Mouse (Mus musculus): ENCODE data around the gene Fam129b. TPM values are rescaled to one million over a fixed set of nuclear protein-coding genes. Genes with fewer than 3 reads are reported as not detected.

Gene Fam129b
- polyA plus RNA-seq, 1 experiment from 2014 or later: 13.8 TPM

GRCm38 (mm10) chr2:32870275-32871100 is 5.4 kb upstream of the Fam129b start:
- no peaks in the 10 kb centered on the region for H3K36me3 ChIP-seq (ENCODE audit: control insufficient read depth, insufficient read depth, low read length)
- no peak overlapping the region for H3K9ac ChIP-seq (ENCODE audit: low read length)
- no peak overlapping the region for H3K4me3 ChIP-seq (ENCODE audit: low read depth, low read length)
- H3K4me1 ChIP-seq (ENCODE audit: control insufficient read depth, insufficient read depth, low read length): no peaks in the 10 kb centered on the region
- ATAC-seq (no peak), DNase-seq (ENCODE audit: low spot score) (no peak)
- no peak overlapping the region for H3K27ac ChIP-seq (ENCODE audit: low read depth, low read length)
- 56% methylated on average over 8 of the region's 8 CpGs for WGBS
- H3K9me3 ChIP-seq (replicated peaks; ENCODE audit: control insufficient read depth, low read length): no peaks in the 10 kb centered on the region
- no peak overlapping the region for H3K4me2 ChIP-seq (ENCODE audit: low read length)
- H3K27me3 ChIP-seq (replicated peaks; ENCODE audit: control insufficient read depth, insufficient read depth, low read length): no peaks in the 10 kb centered on the region

- Histone ChIP-seq H3K36me3 (ENCODE audit: control insufficient read depth, insufficient read depth, low read length) (no peaks in the 10 kb centered on the region), H3K27ac (ENCODE audit: low read depth, low read length) (no peak overlapping the region; the same call in 1 of the 2 replicates), H3K4me3 (ENCODE audit: low read depth, low read length) (no peak overlapping the region), H3K27me3 (replicated peaks; ENCODE audit: control insufficient read depth, insufficient read depth, low read length) (no peaks in the 10 kb centered on the region), H3K9me3 (replicated peaks; ENCODE audit: control insufficient read depth, low read length) (no peaks in the 10 kb centered on the region), H3K9ac (ENCODE audit: low read length) (no peak overlapping the region), H3K4me2 (ENCODE audit: low read length) (0 out of 2 replicates have a peak overlapping the region, but pooled peaks have one; percentile 91), H3K4me1 (ENCODE audit: control insufficient read depth, insufficient read depth, low read length) (peaks cover 16% of the 10 kb centered on the region)
- DNase-seq (ENCODE audit: low spot score): no peak
- WGBS: 89% methylated on average over 3 of the region's 3 CpGs
- ATAC-seq: no peak
Observed at GRCm38 (mm10) chr2:32874070-32874469, 1.8 kb upstream of the Fam129b start.

- Histone ChIP-seq H3K9me3 (replicated peaks; ENCODE audit: control insufficient read depth, low read length) (no peaks in the 10 kb centered on the region), H3K4me2 (ENCODE audit: low read length) (peak overlapping the region; percentile 91), H3K9ac (ENCODE audit: low read length) (peak overlapping the region; percentile 93), H3K27ac (ENCODE audit: low read depth, low read length) (peak overlapping the region; percentile 87), H3K36me3 (ENCODE audit: control insufficient read depth, insufficient read depth, low read length) (no peaks in the 10 kb centered on the region), H3K4me3 (ENCODE audit: low read depth, low read length) (peak overlapping the region; percentile 76), H3K27me3 (replicated peaks; ENCODE audit: control insufficient read depth, insufficient read depth, low read length) (no peaks in the 10 kb centered on the region), H3K4me1 (ENCODE audit: control insufficient read depth, insufficient read depth, low read length) (peaks cover 16% of the 10 kb centered on the region)
- ATAC-seq: peak; percentile 33
- WGBS: 9% methylated on average over 15 of the region's 15 CpGs
- DNase-seq (ENCODE audit: low spot score): peak; percentile 53
Observed at GRCm38 (mm10) chr2:32874951-32875674, 801 bp upstream of the Fam129b start.

GRCm38 (mm10) chr2:32876490-32877302 is 782 bp downstream of the Fam129b start:
- 7% methylated on average over 19 of the region's 20 CpGs for WGBS
- Histone ChIP-seq H3K27me3 (replicated peaks; ENCODE audit: control insufficient read depth, insufficient read depth, low read length) (no peaks in the 10 kb centered on the region), H3K4me1 (ENCODE audit: control insufficient read depth, insufficient read depth, low read length) (peaks cover 26% of the 10 kb centered on the region), H3K9ac (ENCODE audit: low read length) (peak overlapping the region; percentile 93), H3K4me2 (ENCODE audit: low read length) (peak overlapping the region; percentile 91), H3K9me3 (replicated peaks; ENCODE audit: control insufficient read depth, low read length) (no peaks in the 10 kb centered on the region), H3K36me3 (ENCODE audit: control insufficient read depth, insufficient read depth, low read length) (no peaks in the 10 kb centered on the region), H3K27ac (ENCODE audit: low read depth, low read length) (peak overlapping the region; percentile 87; the same call in 1 of the 2 replicates), H3K4me3 (ENCODE audit: low read depth, low read length) (peak overlapping the region; percentile 76)
- DNase-seq (ENCODE audit: low spot score) (no peak), ATAC-seq (peak; percentile 4; the same call in 1 of the 2 replicates)

- H3K4me3 ChIP-seq (ENCODE audit: low read depth, low read length): peak overlapping the region; percentile 76
- H3K27me3 ChIP-seq (replicated peaks; ENCODE audit: control insufficient read depth, insufficient read depth, low read length): no peaks in the 10 kb centered on the region
- H3K27ac ChIP-seq (ENCODE audit: low read depth, low read length): 0 out of 2 replicates have a peak overlapping the region, but pooled peaks have one; percentile 36
- DNase-seq (ENCODE audit: low spot score) (no peak), ATAC-seq (no peak)
- 41% methylated on average over 5 of the region's 5 CpGs for WGBS
- H3K9ac ChIP-seq (ENCODE audit: low read length): peak overlapping the region; percentile 93
- no peaks in the 10 kb centered on the region for H3K9me3 ChIP-seq (replicated peaks; ENCODE audit: control insufficient read depth, low read length)
- peaks cover 28% of the 10 kb centered on the region for H3K4me1 ChIP-seq (ENCODE audit: control insufficient read depth, insufficient read depth, low read length)
- no peaks in the 10 kb centered on the region for H3K36me3 ChIP-seq (ENCODE audit: control insufficient read depth, insufficient read depth, low read length)
- H3K4me2 ChIP-seq (ENCODE audit: low read length): peak overlapping the region; percentile 91
Observed at GRCm38 (mm10) chr2:32877303-32877702, 1.4 kb downstream of the Fam129b start.

GRCm38 (mm10) chr2:32877761-32878393 is 2.0 kb downstream of the Fam129b start:
- H3K27me3 ChIP-seq (replicated peaks; ENCODE audit: control insufficient read depth, insufficient read depth, low read length): no peaks in the 10 kb centered on the region

GRCm38 (mm10) chr2:32878396-32878795 is 2.5 kb downstream of the Fam129b start:
- DNase-seq (ENCODE audit: low spot score): no peak
- Histone ChIP-seq H3K4me3 (ENCODE audit: low read depth, low read length) (0 out of 2 replicates have a peak overlapping the region, but pooled peaks have one; percentile 76), H3K4me1 (ENCODE audit: control insufficient read depth, insufficient read depth, low read length) (peaks cover 28% of the 10 kb centered on the region), H3K36me3 (ENCODE audit: control insufficient read depth, insufficient read depth, low read length) (no peaks in the 10 kb centered on the region), H3K27ac (ENCODE audit: low read depth, low read length) (no peak overlapping the region), H3K27me3 (replicated peaks; ENCODE audit: control insufficient read depth, insufficient read depth, low read length) (no peaks in the 10 kb centered on the region), H3K4me2 (ENCODE audit: low read length) (peak overlapping the region; percentile 91), H3K9me3 (replicated peaks; ENCODE audit: control insufficient read depth, low read length) (no peaks in the 10 kb centered on the region), H3K9ac (ENCODE audit: low read length) (peak overlapping the region; percentile 10; the same call in 1 of the 2 replicates)
- no peak for ATAC-seq
- WGBS: 63% methylated on average over 3 of the region's 3 CpGs

More at GRCm38 (mm10) chr2:32877761-32878393, 2.0 kb downstream of the Fam129b start:
- H3K27ac ChIP-seq (ENCODE audit: low read depth, low read length): no peak overlapping the region
- H3K9ac ChIP-seq (ENCODE audit: low read length): peak overlapping the region; percentile 93
- peaks cover 28% of the 10 kb centered on the region for H3K4me1 ChIP-seq (ENCODE audit: control insufficient read depth, insufficient read depth, low read length)
- no peaks in the 10 kb centered on the region for H3K9me3 ChIP-seq (replicated peaks; ENCODE audit: control insufficient read depth, low read length)
- DNase-seq (ENCODE audit: low spot score): no peak
- WGBS: 53% methylated on average over 6 of the region's 6 CpGs
- H3K4me3 ChIP-seq (ENCODE audit: low read depth, low read length): peak overlapping the region; percentile 76
- peak overlapping the region; percentile 91 for H3K4me2 ChIP-seq (ENCODE audit: low read length)
- no peaks in the 10 kb centered on the region for H3K36me3 ChIP-seq (ENCODE audit: control insufficient read depth, insufficient read depth, low read length)
- ATAC-seq: no peak

GRCm38 (mm10) chr2:32879593-32879992 is 3.7 kb downstream of the Fam129b start:
- H3K4me2 ChIP-seq (ENCODE audit: low read length): no peak overlapping the region
- WGBS: 81% methylated on average over 5 of the region's 5 CpGs
- H3K27ac ChIP-seq (ENCODE audit: low read depth, low read length): no peak overlapping the region
- no peaks in the 10 kb centered on the region for H3K9me3 ChIP-seq (replicated peaks; ENCODE audit: control insufficient read depth, low read length)
- DNase-seq (ENCODE audit: low spot score) (no peak), ATAC-seq (no peak)
- no peaks in the 10 kb centered on the region for H3K27me3 ChIP-seq (replicated peaks; ENCODE audit: control insufficient read depth, insufficient read depth, low read length)
- H3K4me3 ChIP-seq (ENCODE audit: low read depth, low read length): no peak overlapping the region
- H3K9ac ChIP-seq (ENCODE audit: low read length): no peak overlapping the region
- no peaks in the 10 kb centered on the region for H3K36me3 ChIP-seq (ENCODE audit: control insufficient read depth, insufficient read depth, low read length)
- peaks cover 28% of the 10 kb centered on the region for H3K4me1 ChIP-seq (ENCODE audit: control insufficient read depth, insufficient read depth, low read length)

Measured in forebrain, embryonic 14.5 days (tissue).